Mouse (Mus musculus) olfactory bulb, adult 2 months (tissue): ENCODE data around the gene Crybg2.

Experiments
- CTCF ChIP-seq: fragments of 200-500 bp; IDR thresholded peaks from 2 replicates; pipeline ENCODE4 v1.5.1; 2012; ENCODE audit warnings: low read depth, mild to moderate bottlenecking, low read length, moderate library complexity; ENCODE audit not compliant: insufficient read depth
- POLR2A ChIP-seq: fragments of 200-500 bp; IDR thresholded peaks from 2 replicates; pipeline ENCODE4 v1.6.1; 2012; ENCODE audit warnings: mild to moderate bottlenecking, low read depth, low read length, moderate library complexity; ENCODE audit not compliant: insufficient read depth

GRCm38 (mm10) chr4:134123147-134123546 is 62.5 kb downstream of the Crybg2 start:
- TF ChIP-seq POLR2A (no peak), CTCF (no peak)
